Mouse (Mus musculus) A20 (cell line): ENCODE measurements at regions not wholly inside any gene's neighbourhood (a gene's known extent, or its start where the extent isn't known, plus 50 kb on each side); places are given as distances from the start of the nearest gene placed in this dataset.

Experiments
- DNase-seq: peaks from one replicate; pipeline ENCODE4 v3.0.0-alpha.2; 2011; ENCODE audit warnings: low read depth, low spot score

GRCm38 (mm10) chr11:111155023-111155422, 89.1 kb downstream of the Kcnj2 start:
- DNase-seq = no peak

GRCm38 (mm10) chr11:111155747-111156146, 89.8 kb downstream of the Kcnj2 start:
- no peak for DNase-seq

DNA sequence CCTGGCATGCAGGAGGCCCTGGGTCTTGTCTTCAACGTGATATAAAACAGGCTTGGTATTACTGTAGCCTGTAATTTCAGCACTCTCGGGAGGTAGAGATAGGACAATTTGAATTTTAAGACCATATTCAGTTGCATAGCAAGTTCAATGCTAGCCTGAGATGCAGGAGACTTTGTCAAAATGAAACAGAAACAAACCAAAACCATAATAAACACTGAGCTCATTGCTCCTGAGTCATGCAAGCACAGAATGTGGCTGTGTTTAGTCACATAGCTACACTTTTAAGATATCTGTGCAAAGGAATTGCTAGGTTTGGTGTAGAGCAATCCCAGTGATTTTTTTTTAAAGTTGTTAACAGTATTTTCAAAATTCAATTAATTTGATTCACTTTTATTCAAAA, 93.3 kb downstream of the Kcnj2 start:
- no peak for DNase-seq

DNA sequence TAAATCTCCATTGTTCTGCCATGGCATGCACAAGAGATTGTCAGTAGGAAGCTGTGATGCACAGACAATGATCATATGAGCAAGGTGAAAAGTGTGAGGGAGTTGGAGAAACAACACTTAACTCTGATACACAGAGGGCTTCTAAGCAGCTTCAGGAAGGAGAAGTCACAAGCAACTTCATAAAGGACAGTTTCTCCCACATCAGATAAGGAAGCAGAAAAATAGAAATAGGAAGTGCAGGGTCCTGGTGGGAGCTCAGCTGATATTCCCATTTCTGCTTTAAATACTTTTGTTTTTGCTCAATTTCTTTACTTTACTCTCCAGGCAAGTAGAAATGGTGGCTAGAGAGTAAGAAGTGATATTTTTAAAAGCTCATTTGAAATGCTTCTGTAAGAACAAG, 98.9 kb downstream of the Kcnj2 start:
- no peak for DNase-seq

DNA sequence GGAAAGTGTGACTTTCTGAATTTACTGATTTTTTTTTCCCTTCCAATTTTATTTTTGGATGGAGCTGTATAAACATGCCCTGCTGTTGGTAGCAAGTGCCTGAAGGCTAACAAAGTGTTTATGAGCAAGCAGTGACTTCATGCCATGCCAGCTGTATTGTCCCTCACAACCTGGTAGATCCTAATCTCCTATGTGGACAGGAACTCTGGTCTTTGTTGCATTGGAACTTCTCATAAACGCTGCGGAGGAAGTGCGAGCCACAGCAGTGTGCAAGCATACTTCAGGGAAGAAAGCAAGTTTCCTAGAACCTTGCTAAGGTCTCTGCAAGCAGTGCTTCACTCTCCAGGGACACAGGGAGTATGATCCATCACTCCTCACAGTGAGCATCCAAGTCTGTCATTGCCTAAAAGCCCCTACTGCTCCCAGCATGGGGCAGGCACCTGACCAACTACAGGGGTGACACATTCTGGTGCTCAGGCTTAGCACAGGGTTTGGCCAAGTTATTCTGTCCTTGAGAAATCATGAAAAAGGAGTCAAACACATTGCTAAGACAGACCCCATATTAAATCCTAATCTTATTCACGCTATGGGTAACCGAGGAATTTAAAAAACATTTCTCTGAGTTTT, 104.3 kb downstream of the Kcnj2 start:
- DNase-seq = no peak

DNA sequence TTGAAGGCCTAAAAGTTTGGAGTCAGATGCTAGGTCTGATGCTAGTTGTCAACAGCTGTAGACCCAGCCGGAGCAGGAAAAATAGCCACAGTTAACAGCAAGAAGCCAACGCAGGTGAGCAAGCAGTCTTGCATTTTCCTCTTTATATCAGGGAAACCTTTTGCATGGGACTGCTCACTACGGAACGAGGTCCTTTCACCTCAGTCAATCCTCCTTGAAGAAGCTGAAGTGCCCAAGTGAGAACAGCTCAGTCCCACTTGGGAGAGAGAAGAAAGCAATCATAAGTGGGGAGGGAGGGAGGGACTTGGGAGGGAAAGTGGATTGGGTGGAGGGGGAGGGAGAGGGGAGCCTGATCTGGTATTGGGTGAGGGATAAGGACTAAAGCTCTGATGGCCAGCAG, 107.6 kb downstream of the Kcnj2 start:
- DNase-seq = no peak

DNA sequence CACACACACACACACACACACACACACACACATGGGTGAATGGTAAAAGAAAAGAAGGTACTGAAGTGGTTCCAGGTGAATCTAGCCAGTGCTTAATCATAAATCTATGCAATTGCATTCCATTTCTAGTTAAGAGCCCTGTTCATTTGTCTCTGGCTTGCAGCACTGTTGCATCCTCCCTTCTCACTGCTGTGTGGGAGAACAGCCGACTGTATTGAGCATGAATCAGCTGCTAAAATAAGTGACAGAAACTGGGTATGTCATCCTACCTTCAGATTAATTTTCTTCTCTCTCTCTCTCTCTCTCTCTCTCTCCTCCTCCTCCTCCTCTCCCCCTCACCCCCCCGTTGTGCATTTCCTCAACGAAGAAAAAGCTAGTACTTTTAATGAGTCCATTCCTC, 109.6 kb downstream of the Kcnj2 start:
- no peak for DNase-seq

- no peak for DNase-seq
These were observed 111.6 kb downstream of the Kcnj2 start for GRCm38 (mm10) chr11:111177516-111177915.

GRCm38 (mm10) chr11:111197422-111197821, 131.5 kb downstream of the Kcnj2 start:
- no peak for DNase-seq

- no peak for DNase-seq
These were observed 134.5 kb downstream of the Kcnj2 start for GRCm38 (mm10) chr11:111200512-111200911.

DNA sequence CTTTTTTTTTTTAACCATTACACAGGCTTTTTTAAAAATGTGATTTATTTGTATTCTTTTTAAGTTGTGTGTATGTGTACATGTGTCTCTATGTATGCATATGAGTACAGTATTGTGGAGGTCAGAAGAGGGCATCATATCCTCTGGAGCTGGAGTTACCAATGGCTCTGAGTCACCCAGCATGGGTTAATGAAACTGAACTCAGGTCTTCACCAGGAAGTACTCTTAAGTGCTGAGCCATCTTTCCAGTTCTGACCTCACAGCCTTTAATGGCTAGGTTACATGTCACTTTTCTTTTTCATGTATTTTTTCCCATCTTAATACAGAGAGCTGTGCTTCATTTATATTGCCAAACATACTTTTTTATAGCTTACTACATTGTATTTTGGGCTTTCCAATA, 136.8 kb downstream of the Kcnj2 start:
- no peak for DNase-seq

DNA sequence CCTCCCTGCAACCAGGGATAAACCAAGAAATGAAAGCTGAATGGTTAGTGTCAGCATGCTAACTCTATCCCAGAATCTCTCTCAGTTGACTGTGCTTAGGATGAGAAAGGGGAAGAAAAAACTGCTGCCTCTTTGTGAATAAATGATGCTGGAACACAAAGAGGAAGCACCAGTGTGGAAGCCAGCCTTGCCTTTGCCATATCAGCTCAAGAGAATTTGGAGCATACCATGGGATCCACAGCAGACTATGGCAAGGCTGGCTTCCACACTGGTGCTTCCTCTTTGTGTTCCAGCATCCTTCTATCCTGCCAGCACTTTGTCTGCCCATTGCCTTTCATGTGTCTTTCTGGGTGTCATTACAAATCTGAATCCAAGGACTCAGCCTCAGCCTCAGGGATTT, 144.6 kb downstream of the Kcnj2 start:
- DNase-seq = no peak

- no peak for DNase-seq
These were observed 146.2 kb downstream of the Kcnj2 start for GRCm38 (mm10) chr11:111212038-111212701.

DNA sequence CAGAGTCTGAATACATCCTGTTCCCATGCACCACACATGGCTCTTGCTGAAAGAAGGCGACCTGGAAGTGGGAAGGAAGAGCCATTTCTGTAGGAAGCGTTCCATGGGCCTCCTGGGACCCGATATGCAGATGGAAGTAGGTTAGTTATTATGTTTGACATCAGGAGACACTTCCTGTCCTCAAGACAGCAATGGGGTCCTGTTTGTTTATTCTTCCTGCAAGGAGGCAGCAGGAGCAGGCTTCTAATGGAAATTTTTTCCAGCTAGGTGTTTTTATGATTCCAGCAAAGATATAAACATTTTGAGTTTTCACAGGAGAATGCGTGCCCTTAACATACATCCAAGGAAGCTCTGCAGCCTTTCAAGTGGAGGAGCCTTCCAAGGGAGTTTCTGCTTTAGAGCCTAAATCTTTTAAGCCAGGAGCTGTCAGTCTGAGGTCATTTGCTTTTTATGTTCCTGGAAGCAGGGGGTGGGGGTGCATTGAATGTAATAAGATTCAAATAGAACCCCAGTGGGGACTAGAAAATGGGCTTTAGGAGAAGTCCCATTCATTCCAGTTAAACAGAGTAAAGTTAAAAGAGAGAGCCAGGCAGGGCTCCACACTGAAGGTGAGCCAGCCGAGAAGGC, 146.9 kb downstream of the Kcnj2 start:
- no peak for DNase-seq

DNA sequence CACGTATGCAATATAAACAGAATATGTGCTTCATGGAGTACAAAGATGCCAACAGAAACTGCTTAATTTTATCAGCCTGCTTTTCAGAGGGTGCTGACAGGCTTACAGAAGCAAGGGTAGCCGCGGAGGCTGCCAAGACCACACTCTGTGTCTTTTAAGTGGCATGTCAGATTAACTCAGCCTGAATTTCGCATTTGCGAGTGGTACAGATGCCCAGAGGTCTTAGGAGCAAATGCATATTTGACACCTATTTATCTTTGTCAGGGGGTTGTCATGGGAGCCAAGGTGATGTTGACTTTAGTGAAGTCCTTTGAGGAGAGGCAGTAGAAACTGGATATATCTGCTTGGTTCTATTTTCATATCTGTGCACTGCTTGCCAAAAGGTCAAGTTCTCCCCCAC, 149.0 kb downstream of the Kcnj2 start:
- DNase-seq = no peak

GRCm38 (mm10) chr11:111223834-111224233, 157.9 kb downstream of the Kcnj2 start:
- no peak for DNase-seq

GRCm38 (mm10) chr11:111227305-111227704, 161.3 kb downstream of the Kcnj2 start:
- no peak for DNase-seq

DNA sequence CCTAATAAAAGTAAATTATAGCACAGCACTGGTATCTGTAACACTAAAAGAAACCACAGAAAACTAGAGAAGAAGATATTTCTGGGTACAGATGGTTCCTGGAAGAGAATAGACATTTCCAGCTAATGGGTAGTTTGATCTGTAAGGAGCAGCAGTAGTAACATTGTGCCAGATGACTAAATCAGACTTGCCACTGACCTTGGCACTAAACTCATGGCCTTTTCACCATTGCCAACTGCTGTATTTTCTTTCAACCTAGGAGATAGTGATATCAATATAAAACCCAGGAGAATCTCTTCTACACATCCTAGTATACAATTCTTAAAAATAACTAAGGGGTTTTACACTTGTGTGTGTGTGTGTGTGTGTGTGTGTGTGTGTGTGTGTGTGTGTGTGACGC, 170.8 kb downstream of the Kcnj2 start:
- no peak for DNase-seq

DNA sequence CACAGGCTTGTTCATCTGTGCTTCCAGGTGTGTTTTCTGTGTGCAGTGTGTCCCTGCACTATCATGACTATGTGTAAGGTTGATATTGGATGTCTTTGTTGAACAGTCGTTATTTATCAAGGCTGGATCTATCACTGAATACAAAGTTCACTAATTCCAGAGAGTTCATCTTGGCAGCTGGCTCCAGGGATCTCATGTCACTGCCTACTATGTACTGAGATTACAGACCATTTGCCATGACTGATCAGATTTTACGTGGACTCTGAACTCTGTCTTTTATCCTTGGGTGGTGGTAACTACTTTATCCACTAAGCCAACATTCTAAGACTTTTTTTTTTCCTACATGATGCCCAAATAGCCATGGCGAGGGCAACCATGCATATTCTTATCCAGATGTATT, 173.8 kb downstream of the Kcnj2 start:
- no peak for DNase-seq

DNA sequence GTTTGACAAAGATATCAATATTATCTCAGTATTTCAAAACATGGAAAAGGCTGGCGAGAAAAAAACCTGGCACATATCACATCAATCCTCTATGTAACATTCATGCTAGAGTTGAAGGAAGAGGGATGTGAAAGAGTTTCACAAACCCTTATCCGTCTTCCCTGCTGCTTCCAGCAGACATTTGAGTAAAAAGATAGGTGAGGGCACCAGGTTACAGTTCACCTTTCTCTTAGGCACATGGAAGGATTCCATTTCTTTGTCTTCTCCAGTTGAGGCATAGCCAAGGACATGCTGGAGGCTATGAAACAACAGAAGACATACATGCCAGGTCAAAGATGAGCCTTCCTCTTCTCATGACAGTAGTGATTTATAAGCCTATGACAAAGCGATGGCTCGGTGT, 186.3 kb downstream of the Kcnj2 start:
- DNase-seq = no peak

GRCm38 (mm10) chr11:111256596-111256995, 190.6 kb downstream of the Kcnj2 start:
- no peak for DNase-seq

- DNase-seq = no peak
These were observed 194.9 kb downstream of the Kcnj2 start for GRCm38 (mm10) chr11:111260691-111261383.

DNA sequence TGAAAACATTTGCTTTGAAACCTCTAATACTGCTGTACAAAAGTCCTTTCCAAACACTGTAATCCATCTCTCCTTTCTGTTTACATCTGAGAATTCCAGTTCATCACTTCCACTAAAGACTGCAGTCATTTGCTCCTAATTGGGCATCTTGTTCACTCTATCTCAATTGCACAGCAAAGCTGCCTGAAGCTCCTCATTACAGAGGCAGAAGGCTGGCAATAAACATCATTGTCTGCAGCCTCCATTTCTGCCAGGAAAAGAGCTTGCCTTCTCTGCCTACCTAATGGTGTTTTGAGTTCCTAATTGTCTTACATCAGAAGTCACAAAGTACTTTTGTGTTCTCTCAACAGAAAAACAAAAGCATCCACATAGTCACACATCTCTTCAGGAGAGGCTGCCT, 207.7 kb downstream of the Kcnj2 start:
- no peak for DNase-seq
